Mouse (Mus musculus) hindbrain, embryonic 10.5 days (tissue): Measurements from ENCODE around the gene Ccdc124. TPM values are rescaled to one million over a fixed set of nuclear protein-coding genes. Genes with fewer than 3 reads are reported as not detected.
A peak's percentile ranks its signal among the peaks of the same experiment; 100 is the strongest.

Source experiments
- DNase-seq: peaks from one replicate; pipeline ENCODE4 v3.0.0-alpha.2; 2017; ENCODE audit warnings: low spot score
- H3K27ac ChIP-seq: fragments of 300-500 bp; sonication (generic); 2 replicates; pipeline ENCODE4 v1.5.1; 2016; ENCODE audit warnings: mild to moderate bottlenecking, moderate library complexity
- H3K27me3 ChIP-seq: fragments of 300-500 bp; sonication (generic); 2 replicates; pipeline ENCODE4 v1.6.1; 2016; ENCODE audit warnings: mild to moderate bottlenecking; ENCODE audit not compliant: poor library complexity, insufficient read depth, severe bottlenecking
- H3K36me3 ChIP-seq: fragments of 300-500 bp; sonication (generic); 2 replicates; pipeline ENCODE4 v1.6.1; 2016; ENCODE audit warnings: mild to moderate bottlenecking, moderate library complexity
- H3K4me1 ChIP-seq: fragments of 300-500 bp; sonication (generic); replicated peaks from 2 replicates; pipeline ENCODE4 v1.6.1; 2016; ENCODE audit warnings: mild to moderate bottlenecking
- H3K4me3 ChIP-seq: fragments of 300-500 bp; sonication (generic); 2 replicates; pipeline ENCODE4 v1.5.1; 2016; ENCODE audit warnings: mild to moderate bottlenecking, moderate library complexity
- H3K9me3 ChIP-seq: fragments of 300-500 bp; sonication (generic); 2 replicates; pipeline ENCODE4 v1.6.1; 2016; ENCODE audit warnings: mild to moderate bottlenecking, moderate library complexity
- WGBS: fragments of 180-500 bp; shearing (Covaris S2); methylation state at CpG from one replicate; pipeline ENCODE4 v1.1.7; 2016; 5-methylcytosine and 5-hydroxymethylcytosine counted together
- polyA plus RNA-seq: library from polyadenylated mRNA; unstranded; fragments of >200 nt; fragmentation: Nextera tagmentation; extraction: Ambion mirVana; gene quantifications from 2 replicates; pipeline ENCODE4 v1.2.1, GENCODE M21; 2016

Gene Ccdc124
- 172 and 182 TPM in 2 replicates for polyA plus RNA-seq

DNA sequence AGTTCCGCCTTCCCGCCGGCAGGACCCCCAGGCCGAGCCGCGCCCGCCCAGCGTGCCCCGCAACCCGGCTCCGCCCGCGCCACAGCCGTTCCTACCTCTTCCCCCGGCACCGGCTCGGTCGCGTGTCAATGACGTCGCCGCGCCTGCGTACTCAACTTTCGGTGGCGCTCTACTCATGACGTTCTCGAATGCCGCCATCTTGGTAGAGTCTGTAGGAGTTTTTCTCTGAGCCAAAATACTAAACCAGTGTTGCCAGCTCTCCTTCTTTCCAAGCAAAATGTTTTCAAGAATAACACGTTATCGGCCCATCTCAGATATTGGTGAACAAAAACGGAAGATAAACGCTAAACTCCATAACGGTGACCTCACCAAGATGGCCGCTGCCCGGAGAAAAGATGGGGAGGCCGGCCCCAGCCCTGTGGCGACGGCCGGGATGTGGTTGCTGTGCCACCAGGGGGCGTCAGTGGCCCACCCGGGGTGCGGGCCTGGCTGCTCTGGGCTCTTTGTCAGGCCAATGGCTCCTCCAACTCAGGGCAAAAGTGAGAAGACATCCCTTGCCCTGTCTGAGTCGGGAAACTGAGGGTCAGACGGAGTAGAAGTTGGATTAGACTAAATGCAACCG is at the start of gene Ccdc124:
Gene Ccdc124 (minus strand): TSS at position 572 of the 622 bp plus-strand sequence.
- H3K36me3 ChIP-seq, result peaks cover 6% of the 10 kb centered on the region; the same call in 1 of the 2 replicates
- H3K27me3 ChIP-seq, result peaks cover 3% of the 10 kb centered on the region; the same call in 1 of the 2 replicates
- peak; percentile 94 for DNase-seq
- H3K4me3 ChIP-seq, result peak within 1 kb of the TSS; percentile 93
- peaks cover 44% of the 10 kb centered on the region for H3K4me1 ChIP-seq
- no peaks in the 10 kb centered on the region for H3K9me3 ChIP-seq
- under 1% methylated on average over 46 of the region's 46 CpGs for WGBS
- H3K27ac ChIP-seq, result peak within 1 kb of the TSS; percentile 95

DNA sequence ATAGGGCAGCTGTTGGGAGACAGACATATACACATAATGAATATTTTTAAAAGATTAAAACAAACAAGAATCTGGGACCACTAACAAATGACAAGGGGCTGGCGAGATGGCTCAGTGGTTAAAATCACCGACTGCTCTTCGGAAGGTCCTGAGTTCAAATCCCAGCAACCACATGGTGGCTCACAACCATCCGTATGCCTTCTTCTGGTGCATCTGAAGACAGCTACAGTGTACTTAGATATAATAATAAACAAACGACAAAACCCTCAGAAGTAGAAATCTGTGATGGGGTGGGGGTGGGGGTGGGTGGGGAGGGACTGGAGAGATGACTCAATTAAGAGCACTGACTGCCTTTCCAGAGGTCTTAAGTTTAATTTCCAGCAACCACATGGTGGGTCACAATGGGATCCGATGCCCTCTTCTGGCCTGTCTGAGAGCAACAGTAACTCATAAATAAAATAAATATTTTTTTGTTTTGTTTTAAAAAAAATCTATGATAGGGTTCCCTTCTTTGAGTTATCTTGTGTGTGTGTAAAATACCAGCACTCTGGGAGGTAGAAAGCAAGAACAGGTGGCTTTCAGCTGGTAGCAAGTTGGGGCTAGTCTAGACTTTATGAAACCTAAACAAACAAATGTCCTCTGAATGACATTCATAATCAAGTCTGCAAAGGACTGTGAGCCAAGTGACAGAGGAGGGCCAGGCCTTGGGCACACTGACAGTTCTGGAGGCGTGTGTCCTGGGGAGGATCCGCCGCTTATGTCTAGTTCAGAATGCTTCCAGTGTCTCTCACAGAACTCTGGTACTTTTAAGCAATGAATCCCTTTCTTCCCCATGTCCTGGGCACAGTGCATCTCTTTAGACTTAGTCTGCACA is 46.6 kb upstream of the Ccdc124 start:
- Histone ChIP-seq H3K27ac (no peak overlapping the region), H3K4me1 (no peaks in the 10 kb centered on the region), H3K36me3 (peaks cover 73% of the 10 kb centered on the region), H3K27me3 (no peaks in the 10 kb centered on the region), H3K4me3 (no peak overlapping the region), H3K9me3 (no peaks in the 10 kb centered on the region)
- no peak for DNase-seq
- 93% methylated on average over 9 of the region's 9 CpGs for WGBS

DNA sequence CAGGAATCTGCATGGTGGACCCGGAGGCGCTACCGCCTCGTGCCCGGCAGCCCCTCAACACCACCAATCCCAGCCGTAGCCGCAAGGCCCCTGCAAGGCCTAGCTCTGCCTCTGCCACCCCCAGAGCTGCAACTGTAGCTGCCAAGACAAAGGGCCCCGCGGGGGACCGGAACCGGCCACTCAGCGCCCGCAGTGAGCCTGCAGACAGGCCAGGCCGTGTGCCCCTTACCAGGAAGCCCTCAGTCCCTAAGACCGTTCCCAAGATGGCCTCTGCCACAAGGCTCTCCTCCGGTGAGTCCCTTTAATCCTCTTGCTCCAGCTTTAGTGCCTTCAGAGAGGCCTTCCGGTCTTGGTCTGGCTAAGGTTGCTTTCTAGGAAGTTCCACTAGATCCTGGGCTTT is 41.0 kb upstream of the Ccdc124 start:
- Histone ChIP-seq H3K4me1 (no peaks in the 10 kb centered on the region), H3K27ac (no peak overlapping the region), H3K4me3 (no peak overlapping the region), H3K27me3 (no peaks in the 10 kb centered on the region), H3K9me3 (0 out of 2 replicates have a peak, but pooled peaks cover 4% of the 10 kb centered on the region), H3K36me3 (peaks cover 93% of the 10 kb centered on the region)
- WGBS, result 91% methylated on average over 17 of the region's 17 CpGs
- no peak for DNase-seq

DNA sequence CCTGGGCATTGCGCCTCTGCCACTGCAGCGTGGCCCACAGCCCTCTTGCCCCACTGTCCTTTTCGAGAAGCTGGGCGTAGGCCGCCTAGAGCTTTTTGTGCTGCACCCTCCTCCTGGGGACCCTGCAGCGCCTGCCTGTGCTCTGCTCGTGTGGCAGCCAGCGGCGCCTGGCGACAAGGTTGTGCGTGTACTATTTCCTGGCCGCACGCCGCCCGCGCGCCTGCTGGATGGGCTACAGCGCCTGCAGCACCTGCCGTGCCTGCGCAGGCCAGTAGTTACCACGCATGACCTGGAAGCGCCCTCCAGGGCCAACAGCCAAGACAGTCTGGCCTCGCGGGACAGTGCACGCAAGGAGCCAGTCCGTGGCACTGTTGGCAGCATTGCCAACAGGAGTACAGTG is 39.8 kb upstream of the Ccdc124 start:
- Histone ChIP-seq H3K27ac (no peak overlapping the region), H3K4me1 (no peaks in the 10 kb centered on the region), H3K36me3 (peaks cover 92% of the 10 kb centered on the region), H3K27me3 (no peaks in the 10 kb centered on the region), H3K4me3 (no peak overlapping the region), H3K9me3 (0 out of 2 replicates have a peak, but pooled peaks cover 4% of the 10 kb centered on the region)
- WGBS, result 95% methylated on average over 26 of the region's 26 CpGs
- no peak for DNase-seq

DNA sequence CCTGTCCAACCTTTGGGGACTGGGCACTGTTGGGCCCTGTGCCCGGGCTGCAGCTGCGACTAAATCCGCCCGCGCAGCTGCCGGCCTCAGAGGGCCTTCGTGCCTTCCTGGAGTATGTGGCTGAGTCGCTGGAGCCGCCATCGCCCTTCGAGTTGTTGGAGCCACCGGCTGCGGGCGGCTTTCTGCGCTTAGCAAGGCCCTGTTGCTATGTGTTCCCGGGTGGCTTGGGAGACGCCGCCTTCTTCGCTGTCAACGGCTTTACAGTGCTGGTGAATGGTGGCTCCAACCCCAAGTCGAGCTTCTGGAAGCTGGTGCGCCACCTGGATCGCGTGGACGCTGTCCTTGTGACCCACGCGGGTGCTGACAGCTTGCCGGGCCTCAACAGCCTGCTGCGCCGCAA is 39.2 kb upstream of the Ccdc124 start:
- no peaks in the 10 kb centered on the region for H3K27me3 ChIP-seq
- H3K4me1 ChIP-seq, result no peaks in the 10 kb centered on the region
- no peak for DNase-seq
- H3K36me3 ChIP-seq, result peaks cover 86% of the 10 kb centered on the region
- H3K4me3 ChIP-seq, result no peak overlapping the region
- H3K9me3 ChIP-seq, result 0 out of 2 replicates have a peak, but pooled peaks cover 4% of the 10 kb centered on the region
- 91% methylated on average over 30 of the region's 30 CpGs for WGBS
- no peak overlapping the region for H3K27ac ChIP-seq

DNA sequence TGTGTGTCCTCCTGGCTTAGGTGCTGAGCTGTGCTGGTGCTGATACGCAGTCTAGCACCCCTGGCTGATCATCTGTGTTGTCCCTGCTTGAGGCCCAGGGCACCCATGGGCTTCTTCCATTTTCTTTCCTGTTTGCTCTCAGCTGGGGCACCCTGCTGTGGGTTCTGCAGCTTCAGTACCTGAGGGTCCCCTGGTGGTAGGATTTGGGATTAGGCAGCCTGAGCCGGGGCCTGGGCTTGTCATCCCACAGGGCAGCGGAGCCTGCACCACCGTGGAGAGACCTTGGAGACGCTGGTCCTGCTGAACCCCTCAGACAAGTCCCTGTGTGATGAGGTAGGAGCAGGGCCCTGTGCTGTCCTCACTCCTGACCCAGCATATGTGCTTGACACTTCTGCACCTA is 37.9 kb upstream of the Ccdc124 start:
- DNase-seq, result no peak
- no peak overlapping the region for H3K4me3 ChIP-seq
- WGBS, result 80% methylated on average over 5 of the region's 5 CpGs
- peaks cover 12% of the 10 kb centered on the region for H3K4me1 ChIP-seq
- H3K9me3 ChIP-seq, result 0 out of 2 replicates have a peak, but pooled peaks cover 4% of the 10 kb centered on the region
- H3K27ac ChIP-seq, result no peak overlapping the region
- H3K27me3 ChIP-seq, result no peaks in the 10 kb centered on the region
- peaks cover 76% of the 10 kb centered on the region for H3K36me3 ChIP-seq

DNA sequence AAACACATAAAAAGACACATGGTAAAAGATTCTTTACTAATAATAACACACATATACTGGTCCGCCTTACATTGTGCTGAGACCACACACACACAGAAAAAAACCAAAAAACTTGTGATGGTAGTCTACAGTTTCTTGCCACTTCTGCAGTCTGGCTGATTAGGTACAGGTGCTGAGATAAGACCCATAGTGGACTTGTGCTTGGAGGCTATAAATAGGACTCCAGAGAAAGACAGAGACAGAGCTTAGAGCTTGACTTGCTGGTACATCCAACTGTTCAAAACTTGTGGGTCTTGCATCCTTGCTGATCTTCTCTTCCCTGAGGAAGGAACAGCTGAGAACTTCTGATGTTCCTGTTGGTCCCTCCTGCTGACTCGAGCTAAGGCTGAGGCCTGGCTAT is 33.8 kb upstream of the Ccdc124 start:
- peaks cover 35% of the 10 kb centered on the region for H3K36me3 ChIP-seq
- no peaks in the 10 kb centered on the region for H3K9me3 ChIP-seq
- H3K4me1 ChIP-seq, result peaks cover 22% of the 10 kb centered on the region
- H3K27ac ChIP-seq, result no peak overlapping the region
- no peak for DNase-seq
- 92% methylated on average over 2 of the region's 2 CpGs for WGBS
- peaks cover 11% of the 10 kb centered on the region; the same call in 1 of the 2 replicates for H3K27me3 ChIP-seq
- no peak overlapping the region for H3K4me3 ChIP-seq

DNA sequence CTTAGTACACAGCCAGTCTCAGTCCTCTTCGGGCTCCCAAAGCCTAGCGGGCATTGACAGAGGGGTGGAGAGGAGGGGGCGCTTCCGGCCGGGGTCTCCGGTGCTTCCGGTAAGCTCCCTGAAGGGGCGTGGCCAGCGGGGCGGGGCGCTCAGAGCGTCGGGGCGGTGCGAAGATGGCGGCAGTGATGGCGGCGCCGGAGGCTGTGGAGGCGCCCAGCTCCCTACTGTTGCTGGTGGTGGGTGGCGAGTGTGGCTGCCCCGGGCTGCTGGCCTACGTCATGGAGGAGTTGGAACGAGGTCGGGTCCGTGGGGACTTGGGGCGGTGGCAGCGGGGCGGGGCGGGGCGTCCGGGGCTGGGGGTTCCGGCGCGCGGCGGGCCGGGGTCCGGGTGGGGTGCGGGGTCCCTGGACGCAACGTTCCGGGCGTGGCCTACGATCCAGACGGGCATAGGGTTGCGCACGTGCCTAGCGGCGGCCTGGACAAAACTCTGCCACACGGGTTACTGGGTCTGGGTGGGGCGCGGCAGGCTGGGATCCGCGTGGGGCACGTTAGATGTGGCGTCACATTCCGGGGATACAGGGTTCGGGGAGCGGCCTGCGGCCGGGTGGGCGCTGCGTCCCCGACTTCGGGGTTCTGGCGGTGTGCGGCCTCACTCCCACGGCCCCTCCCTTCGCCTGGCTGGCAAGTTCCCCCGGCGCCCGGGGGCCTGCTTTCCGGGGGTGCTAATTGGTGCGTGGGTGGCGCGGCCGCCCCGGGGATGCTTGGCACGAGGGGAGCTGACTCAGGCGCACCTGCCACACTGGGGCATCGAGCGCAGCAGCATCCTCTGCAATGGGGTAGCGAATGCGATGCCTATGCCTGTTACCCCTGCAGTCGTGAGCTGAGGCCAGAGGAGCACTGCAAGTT is 32.3 kb upstream of the Ccdc124 start, which contains the start of gene Map1s:
Gene Map1s (plus strand): TSS at position 102 of the 906 bp plus-strand sequence.
- H3K4me1 ChIP-seq, result peaks cover 22% of the 10 kb centered on the region
- H3K36me3 ChIP-seq, result peaks cover 21% of the 10 kb centered on the region
- WGBS, result under 1% methylated on average over 86 of the region's 86 CpGs
- H3K9me3 ChIP-seq, result no peaks in the 10 kb centered on the region
- DNase-seq, result peak; percentile 92
- peak within 1 kb of the TSS; percentile 98 for H3K27ac ChIP-seq
- H3K4me3 ChIP-seq, result peak within 1 kb of the TSS; percentile 98
- peaks cover 15% of the 10 kb centered on the region; the same call in 1 of the 2 replicates for H3K27me3 ChIP-seq

DNA sequence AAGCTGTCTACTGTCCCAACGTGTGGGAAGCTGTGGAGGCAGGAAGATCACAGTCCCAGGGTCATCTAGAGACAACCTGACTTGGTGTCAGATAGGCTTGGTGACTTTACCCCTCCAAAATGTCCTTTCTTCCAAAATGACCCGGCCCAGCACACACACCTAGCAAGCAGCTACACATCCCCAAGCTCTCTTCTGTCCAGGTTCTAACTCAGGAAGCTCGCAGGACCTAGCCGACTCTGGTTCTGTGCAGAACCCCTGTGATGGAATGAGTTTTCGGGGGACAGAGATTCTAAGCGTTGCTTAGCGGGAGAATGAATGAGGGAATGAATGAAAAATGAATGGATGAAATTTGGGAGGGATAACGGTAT is 31.7 kb upstream of the Ccdc124 start:
- H3K27ac ChIP-seq, result peak overlapping the region; percentile 98
- WGBS, result 20% methylated on average over 8 of the region's 8 CpGs
- H3K4me1 ChIP-seq, result peaks cover 22% of the 10 kb centered on the region
- H3K9me3 ChIP-seq, result no peaks in the 10 kb centered on the region
- no peak for DNase-seq
- peaks cover 15% of the 10 kb centered on the region for H3K36me3 ChIP-seq
- peak overlapping the region; percentile 98 for H3K4me3 ChIP-seq
- peaks cover 15% of the 10 kb centered on the region; the same call in 1 of the 2 replicates for H3K27me3 ChIP-seq

DNA sequence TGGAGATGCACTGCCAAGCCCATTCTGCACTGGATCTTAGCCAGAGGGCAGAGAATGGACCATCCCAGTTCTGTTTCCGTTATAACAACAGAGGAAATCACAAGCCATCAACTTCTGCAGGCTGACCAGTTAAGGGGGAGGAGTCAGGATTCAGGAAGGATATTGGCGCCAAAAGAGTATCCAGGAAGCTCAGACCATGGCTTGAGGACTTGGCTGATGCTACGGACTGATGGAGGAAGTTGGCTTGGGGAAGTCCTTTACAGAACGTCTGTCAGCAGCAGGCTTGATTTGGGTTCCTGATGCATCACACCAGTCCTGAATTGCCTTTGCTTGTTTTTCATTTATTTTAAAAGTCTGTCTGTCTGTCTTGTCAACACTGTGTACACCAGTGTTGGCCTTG is 30.8 kb upstream of the Ccdc124 start:
- peaks cover 22% of the 10 kb centered on the region for H3K4me1 ChIP-seq
- DNase-seq, result no peak
- peaks cover 12% of the 10 kb centered on the region for H3K36me3 ChIP-seq
- H3K27ac ChIP-seq, result no peak overlapping the region
- no peaks in the 10 kb centered on the region for H3K9me3 ChIP-seq
- no peak overlapping the region for H3K4me3 ChIP-seq
- WGBS, result 70% methylated on average over 4 of the region's 4 CpGs
- peaks cover 15% of the 10 kb centered on the region; the same call in 1 of the 2 replicates for H3K27me3 ChIP-seq

DNA sequence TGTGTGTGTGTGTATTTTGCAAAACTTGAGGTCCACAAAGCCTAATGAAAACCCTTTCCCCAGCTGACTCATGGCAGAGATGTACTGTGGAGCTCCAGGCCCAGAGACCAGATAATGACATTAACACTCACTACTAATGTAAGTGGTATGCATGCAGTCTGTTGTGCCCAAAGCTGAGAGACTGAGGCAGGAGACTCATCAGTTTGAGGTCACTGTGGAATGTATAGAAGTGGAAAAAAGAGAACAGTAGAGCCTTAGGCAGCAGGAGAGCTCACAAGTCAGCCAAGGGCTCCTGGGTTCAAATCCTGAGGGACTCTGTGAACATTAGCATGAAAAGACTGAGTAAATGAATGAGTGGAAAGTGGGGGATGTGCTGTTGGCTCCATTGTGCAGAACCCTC is 29.8 kb upstream of the Ccdc124 start:
- Histone ChIP-seq H3K27me3 (peaks cover 15% of the 10 kb centered on the region; the same call in 1 of the 2 replicates), H3K4me1 (peaks cover 27% of the 10 kb centered on the region), H3K4me3 (no peak overlapping the region), H3K27ac (no peak overlapping the region), H3K36me3 (peaks cover 4% of the 10 kb centered on the region), H3K9me3 (no peaks in the 10 kb centered on the region)
- DNase-seq, result no peak

DNA sequence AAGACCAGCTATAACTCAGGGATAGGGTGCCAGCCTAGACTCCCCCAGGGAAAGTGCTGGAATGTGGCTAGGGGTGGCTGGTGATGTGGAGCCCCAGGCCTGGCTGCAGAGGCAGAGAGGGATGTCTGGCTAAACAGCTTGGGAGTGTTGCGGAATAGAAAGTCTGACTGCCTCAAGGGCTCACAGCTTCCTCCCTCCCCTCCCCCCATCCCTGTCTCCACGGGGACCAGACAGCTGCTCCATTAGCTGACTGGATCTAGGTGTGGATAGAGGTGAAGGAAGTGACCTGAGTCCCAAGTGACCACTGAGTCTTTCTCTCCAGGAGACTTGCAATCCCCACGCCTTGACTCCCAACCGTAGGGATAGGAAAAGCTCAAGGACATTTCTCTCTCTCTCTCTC is 29.4 kb upstream of the Ccdc124 start:
- H3K4me3 ChIP-seq, result no peak overlapping the region
- H3K27ac ChIP-seq, result no peak overlapping the region
- H3K4me1 ChIP-seq, result peaks cover 31% of the 10 kb centered on the region
- no peaks in the 10 kb centered on the region for H3K9me3 ChIP-seq
- H3K27me3 ChIP-seq, result peaks cover 15% of the 10 kb centered on the region; the same call in 1 of the 2 replicates
- no peak for DNase-seq
- WGBS, result 49% methylated on average over 4 of the region's 4 CpGs
- H3K36me3 ChIP-seq, result peaks cover 4% of the 10 kb centered on the region
